Mouse (Mus musculus) heart, postnatal 14 days (tissue): ENCODE results near the gene Pik3ap1. TPM values are rescaled to one million over a fixed set of nuclear protein-coding genes. Genes with fewer than 3 reads are reported as not detected.
"Not testable (repeated sequence)": the region's sequence is repeated elsewhere in the genome, so short reads cannot be mapped to it uniquely, and the experiment has no call there.

Experiments
- DNase-seq, 2 experiments: peaks; one replicate each; pipeline ENCODE4 v3.0.0; 2021 to 2022
- intact Hi-C: fragments of 180-260 bp; cut with DNase I; formaldehyde crosslinking; loops from one replicate; pipeline ENCODE4 v1.15.1; 2025
- total RNA-seq, 2 experiments: library from RNA; stranded (reverse); gene quantifications; 2 replicates each; pipeline ENCODE4 v1.2.3; 2021

The Pik3ap1 gene
- total RNA-seq, 2 experiments from 2014 or later, result 1.5 TPM

- DNase-seq, result no peak
- intact Hi-C loops, result no loop called here
These were observed 46.5 kb downstream of the Pik3ap1 start for GRCm38 (mm10) chr19:41338379-41338778.

- intact Hi-C loops, result no loop called here
- no peak for DNase-seq
These were observed 49.2 kb downstream of the Pik3ap1 start for GRCm38 (mm10) chr19:41335721-41336120.

- DNase-seq, result no peak
- intact Hi-C loops, result no loop called here
These were observed 51.9 kb downstream of the Pik3ap1 start for GRCm38 (mm10) chr19:41332986-41333385.

GRCm38 (mm10) chr19:41332228-41332627 lies 52.7 kb downstream of the Pik3ap1 start:
- intact Hi-C loops, result no loop called here
- no peak for DNase-seq

- no peak for DNase-seq
- intact Hi-C loops, result no loop called here
These were observed 54.5 kb downstream of the Pik3ap1 start for GRCm38 (mm10) chr19:41330401-41330800.

GRCm38 (mm10) chr19:41329961-41330360 lies 54.9 kb downstream of the Pik3ap1 start:
- intact Hi-C loops, result no loop called here
- DNase-seq, result no peak

GRCm38 (mm10) chr19:41328743-41329142 lies 56.2 kb downstream of the Pik3ap1 start:
- intact Hi-C loops, result no loop called here
- no peak for DNase-seq

GRCm38 (mm10) chr19:41323813-41324212 lies 61.1 kb downstream of the Pik3ap1 start:
- no peak for DNase-seq
- intact Hi-C loops, result no loop called here

- intact Hi-C loops, result no loop called here
- no peak for DNase-seq
These were observed 61.8 kb downstream of the Pik3ap1 start for GRCm38 (mm10) chr19:41323125-41323524.

- no peak for DNase-seq
- intact Hi-C loops, result no loop called here
These were observed 63.8 kb downstream of the Pik3ap1 start for GRCm38 (mm10) chr19:41321149-41321548.

- intact Hi-C loops, result loop anchor here (5.0 to 10.0 kb wide), 4 partner anchors 165 to 445 kb away; partner anchors contain the start of gene Lcor
- peak; percentile 48 to 66 for DNase-seq
These were observed 67.4 kb downstream of the Pik3ap1 start for GRCm38 (mm10) chr19:41317315-41318095.

- DNase-seq, result no peak
- intact Hi-C loops, result loop anchor here (5.0 to 10.0 kb wide), 4 partner anchors 168 to 448 kb away; partner anchors contain the start of gene Lcor
These were observed 70.2 kb downstream of the Pik3ap1 start for GRCm38 (mm10) chr19:41314696-41315095.

GRCm38 (mm10) chr19:41313663-41314062 lies 71.2 kb downstream of the Pik3ap1 start:
- intact Hi-C loops, result loop anchor here (10.0 kb wide), 2 partner anchors 261 to 301 kb away; no protein-coding TSS in a partner anchor
- DNase-seq, result peak in 1 of 2 experiments; percentile 14

- DNase-seq, result not testable (repeated sequence)
- intact Hi-C loops, result loop anchor here (10.0 kb wide), 2 partner anchors 262 to 302 kb away; no protein-coding TSS in a partner anchor
These were observed 72.3 kb downstream of the Pik3ap1 start for GRCm38 (mm10) chr19:41312587-41312986.

- no peak for DNase-seq
- intact Hi-C loops, result loop anchor here (10.0 kb wide), 2 partner anchors 263 to 303 kb away; no protein-coding TSS in a partner anchor
These were observed 72.9 kb downstream of the Pik3ap1 start for GRCm38 (mm10) chr19:41312027-41312426.

GRCm38 (mm10) chr19:41310971-41311703 lies 73.8 kb downstream of the Pik3ap1 start:
- DNase-seq, result peak in 1 of 2 experiments; percentile 15

GRCm38 (mm10) chr19:41303933-41304332 lies 81.0 kb downstream of the Pik3ap1 start:
- intact Hi-C loops, result no loop called here
- no peak for DNase-seq

More at GRCm38 (mm10) chr19:41310971-41311703, 73.8 kb downstream of the Pik3ap1 start:
- intact Hi-C loops, result loop anchor here (10.0 kb wide), 2 partner anchors 264 to 304 kb away; no protein-coding TSS in a partner anchor

GRCm38 (mm10) chr19:41303433-41303832 lies 81.5 kb downstream of the Pik3ap1 start:
- intact Hi-C loops, result no loop called here
- no peak for DNase-seq

GRCm38 (mm10) chr19:41301856-41302255 lies 83.0 kb downstream of the Pik3ap1 start:
- intact Hi-C loops, result no loop called here
- DNase-seq, result no peak

- intact Hi-C loops, result no loop called here
These were observed 85.5 kb downstream of the Pik3ap1 start for GRCm38 (mm10) chr19:41299446-41299845.

More at GRCm38 (mm10) chr19:41299446-41299845, 85.5 kb downstream of the Pik3ap1 start:
- DNase-seq, result no peak
